Mouse (Mus musculus): ENCODE results near the gene Aars2. TPM values are rescaled to one million over a fixed set of nuclear protein-coding genes. Genes with fewer than 3 reads are reported as not detected.

The Aars2 gene
- polyA plus RNA-seq, 1 experiment = 29.1 TPM

GRCm38 (mm10) chr17:45495398-45495797 is 11.2 kb upstream of the Aars2 start:
- H3K4me1 ChIP-seq (ENCODE audit: control insufficient read depth, insufficient read depth, low read length) = 0 out of 2 replicates have a peak, but pooled peaks cover 2% of the 10 kb centered on the region
- TF ChIP-seq POLR2A (IDR thresholded peaks at IDR 0.05; ENCODE audit: extremely low read depth, insufficient read depth, low read length) = no peak
- TF ChIP-seq CTCF (IDR thresholded peaks at IDR 0.05; ENCODE audit: extremely low read depth, insufficient read depth, low read length) = no peak
- no peak overlapping the region for H3K4me3 ChIP-seq (ENCODE audit: insufficient read depth, low read length)
- no peak overlapping the region for H3K27ac ChIP-seq (ENCODE audit: insufficient read depth, low read length)

GRCm38 (mm10) chr17:45498397-45498796 is 8.2 kb upstream of the Aars2 start:
- Histone ChIP-seq H3K4me1 (ENCODE audit: control insufficient read depth, insufficient read depth, low read length) (0 out of 2 replicates have a peak, but pooled peaks cover 2% of the 10 kb centered on the region), H3K4me3 (ENCODE audit: insufficient read depth, low read length) (no peak overlapping the region), H3K27ac (ENCODE audit: insufficient read depth, low read length) (no peak overlapping the region)
- TF ChIP-seq POLR2A (IDR thresholded peaks at IDR 0.05; ENCODE audit: extremely low read depth, insufficient read depth, low read length) = no peak
- no peak for TF ChIP-seq CTCF (IDR thresholded peaks at IDR 0.05; ENCODE audit: extremely low read depth, insufficient read depth, low read length)

- TF ChIP-seq POLR2A (IDR thresholded peaks at IDR 0.05; ENCODE audit: extremely low read depth, insufficient read depth, low read length) (no peak), CTCF (IDR thresholded peaks at IDR 0.05; ENCODE audit: extremely low read depth, insufficient read depth, low read length) (no peak)
Measured at GRCm38 (mm10) chr17:45499516-45499915, 7.1 kb upstream of the Aars2 start.

GRCm38 (mm10) chr17:45500981-45501380 is 5.7 kb upstream of the Aars2 start:
- Histone ChIP-seq H3K27ac (ENCODE audit: insufficient read depth, low read length) (no peak overlapping the region), H3K4me1 (ENCODE audit: control insufficient read depth, insufficient read depth, low read length) (0 out of 2 replicates have a peak, but pooled peaks cover 2% of the 10 kb centered on the region), H3K4me3 (ENCODE audit: insufficient read depth, low read length) (no peak overlapping the region)
- TF ChIP-seq POLR2A (IDR thresholded peaks at IDR 0.05; ENCODE audit: extremely low read depth, insufficient read depth, low read length) = no peak
- no peak for TF ChIP-seq CTCF (IDR thresholded peaks at IDR 0.05; ENCODE audit: extremely low read depth, insufficient read depth, low read length)

More at GRCm38 (mm10) chr17:45499516-45499915, 7.1 kb upstream of the Aars2 start:
- Histone ChIP-seq H3K4me3 (ENCODE audit: insufficient read depth, low read length) (no peak overlapping the region), H3K27ac (ENCODE audit: insufficient read depth, low read length) (no peak overlapping the region), H3K4me1 (ENCODE audit: control insufficient read depth, insufficient read depth, low read length) (0 out of 2 replicates have a peak, but pooled peaks cover 2% of the 10 kb centered on the region)

- H3K4me3 ChIP-seq (ENCODE audit: insufficient read depth, low read length) = no peak overlapping the region
- TF ChIP-seq CTCF (IDR thresholded peaks at IDR 0.05; ENCODE audit: extremely low read depth, insufficient read depth, low read length) (no peak), POLR2A (IDR thresholded peaks at IDR 0.05; ENCODE audit: extremely low read depth, insufficient read depth, low read length) (no peak)
- H3K4me1 ChIP-seq (ENCODE audit: control insufficient read depth, insufficient read depth, low read length) = peaks cover 4% of the 10 kb centered on the region
- H3K27ac ChIP-seq (ENCODE audit: insufficient read depth, low read length) = no peak overlapping the region
Measured at GRCm38 (mm10) chr17:45502324-45502723, 4.3 kb upstream of the Aars2 start.

GRCm38 (mm10) chr17:45503301-45503973 is 3.2 kb upstream of the Aars2 start:
- H3K27ac ChIP-seq (ENCODE audit: insufficient read depth, low read length) = no peak overlapping the region
- no peak overlapping the region for H3K4me3 ChIP-seq (ENCODE audit: insufficient read depth, low read length)
- peaks cover 5% of the 10 kb centered on the region for H3K4me1 ChIP-seq (ENCODE audit: control insufficient read depth, insufficient read depth, low read length)
- TF ChIP-seq POLR2A (IDR thresholded peaks at IDR 0.05; ENCODE audit: extremely low read depth, insufficient read depth, low read length) (no peak), CTCF (IDR thresholded peaks at IDR 0.05; ENCODE audit: extremely low read depth, insufficient read depth, low read length) (no peak)

GRCm38 (mm10) chr17:45505941-45506465 is 638 bp upstream of the Aars2 start:
- TF ChIP-seq POLR2A (IDR thresholded peaks at IDR 0.05; ENCODE audit: extremely low read depth, insufficient read depth, low read length) (no peak), CTCF (IDR thresholded peaks at IDR 0.05; ENCODE audit: extremely low read depth, insufficient read depth, low read length) (no peak)
- no peak overlapping the region for H3K27ac ChIP-seq (ENCODE audit: insufficient read depth, low read length)
- no peak overlapping the region for H3K4me3 ChIP-seq (ENCODE audit: insufficient read depth, low read length)
- peaks cover 4% of the 10 kb centered on the region for H3K4me1 ChIP-seq (ENCODE audit: control insufficient read depth, insufficient read depth, low read length)

GRCm38 (mm10) chr17:45510871-45511270 is 4.2 kb downstream of the Aars2 start:
- TF ChIP-seq POLR2A (IDR thresholded peaks at IDR 0.05; ENCODE audit: extremely low read depth, insufficient read depth, low read length) = no peak
- no peak for TF ChIP-seq CTCF (IDR thresholded peaks at IDR 0.05; ENCODE audit: extremely low read depth, insufficient read depth, low read length)
- H3K4me1 ChIP-seq (ENCODE audit: control insufficient read depth, insufficient read depth, low read length) = peaks cover 4% of the 10 kb centered on the region
- no peak overlapping the region for H3K4me3 ChIP-seq (ENCODE audit: insufficient read depth, low read length)
- H3K27ac ChIP-seq (ENCODE audit: insufficient read depth, low read length) = no peak overlapping the region

- H3K4me3 ChIP-seq (ENCODE audit: insufficient read depth, low read length) = no peak overlapping the region
- H3K4me1 ChIP-seq (ENCODE audit: control insufficient read depth, insufficient read depth, low read length) = peaks cover 2% of the 10 kb centered on the region
- no peak for TF ChIP-seq CTCF (IDR thresholded peaks at IDR 0.05; ENCODE audit: extremely low read depth, insufficient read depth, low read length)
- no peak for TF ChIP-seq POLR2A (IDR thresholded peaks at IDR 0.05; ENCODE audit: extremely low read depth, insufficient read depth, low read length)
- no peak overlapping the region for H3K27ac ChIP-seq (ENCODE audit: insufficient read depth, low read length)
Measured at GRCm38 (mm10) chr17:45511757-45512156, 5.1 kb downstream of the Aars2 start.

- Histone ChIP-seq H3K4me3 (ENCODE audit: insufficient read depth, low read length) (no peak overlapping the region), H3K4me1 (ENCODE audit: control insufficient read depth, insufficient read depth, low read length) (no peaks in the 10 kb centered on the region), H3K27ac (ENCODE audit: insufficient read depth, low read length) (no peak overlapping the region)
- TF ChIP-seq POLR2A (IDR thresholded peaks at IDR 0.05; ENCODE audit: extremely low read depth, insufficient read depth, low read length) (no peak), CTCF (IDR thresholded peaks at IDR 0.05; ENCODE audit: extremely low read depth, insufficient read depth, low read length) (no peak)
Measured at GRCm38 (mm10) chr17:45515204-45515726, 8.6 kb downstream of the Aars2 start.

Measured in cortical plate, adult 2 months (tissue).